Mouse (Mus musculus) effector memory CD4-positive, alpha-beta T cell, adult 7 months (primary cell): ENCODE data around the gene Mmp24. TPM values are rescaled to one million over a fixed set of nuclear protein-coding genes. Genes with fewer than 3 reads are reported as not detected.

Experiments used
- polyA plus RNA-seq: library from polyadenylated mRNA; unstranded; fragments of 100-300 nt; shearing (Covaris generic); gene quantifications from one replicate; pipeline ENCODE4 v1.2.1, GENCODE M21; 2017

Gene Mmp24
- polyA plus RNA-seq: 0.88 TPM

GRCm38 (mm10) chr2:155774927-155775684, at the start of gene Mmp24:
Gene Mmp24 (plus strand): TSS chr2:155775342.

GRCm38 (mm10) chr2:155729158-155729645, 45.9 kb upstream of the Mmp24 start, which contains the start of gene Edem2:
Gene Edem2 (minus strand): TSS chr2:155729475.

GRCm38 (mm10) chr2:155735766-155736165, 39.4 kb upstream of the Mmp24 start, which contains the start of gene Gm17581:
Gene Gm17581 (minus strand): TSS chr2:155735866.

GRCm38 (mm10) chr2:155751014-155751786, 23.9 kb upstream of the Mmp24 start, which contains the start of gene Procr:
Gene Procr (plus strand): TSS chr2:155751117.

GRCm38 (mm10) chr2:155819392-155819448, 44.1 kb downstream of the Mmp24 start, which contains the start of gene BC029722:
Gene BC029722 (minus strand): TSS chr2:155819426.

GRCm38 (mm10) chr2:155826630-155827424, 51.7 kb downstream of the Mmp24 start, which contains the start of gene Eif6:
Gene Eif6 (minus strand): TSS chr2:155826925.

GRCm38 (mm10) chr2:155834732-155835131, 59.6 kb downstream of the Mmp24 start, which contains the start of gene Fam83c:
Gene Fam83c (minus strand): TSS chr2:155834854.

Other genes starting within 250 kb of the Mmp24 start
- 12.7 TPM for gene Gss, start 182.5 kb upstream of the Mmp24 start, polyA plus RNA-seq
- gene Myh7b, start 164.1 kb upstream of the Mmp24 start, polyA plus RNA-seq: not detected
- gene Trpc4ap, start 83.0 kb upstream of the Mmp24 start, polyA plus RNA-seq: 144 TPM
- gene Edem2, start 45.9 kb upstream of the Mmp24 start, polyA plus RNA-seq: 49.7 TPM
- gene Gm17581, start 39.5 kb upstream of the Mmp24 start, polyA plus RNA-seq: not detected
- 0.23 TPM for gene Procr, start 24.2 kb upstream of the Mmp24 start, polyA plus RNA-seq
- gene BC029722, start 44.1 kb downstream of the Mmp24 start, polyA plus RNA-seq: 37.2 TPM
- gene Eif6, start 51.6 kb downstream of the Mmp24 start, polyA plus RNA-seq: 170 TPM
- not detected for gene Fam83c, start 59.5 kb downstream of the Mmp24 start, polyA plus RNA-seq
- gene Uqcc1, start 155.0 kb downstream of the Mmp24 start, polyA plus RNA-seq: 29.7 TPM
- gene Gm15557, start 165.4 kb downstream of the Mmp24 start, polyA plus RNA-seq: 0.28 TPM
- gene Gdf5, start 170.0 kb downstream of the Mmp24 start, polyA plus RNA-seq: not detected
- gene Cep250, start 181.1 kb downstream of the Mmp24 start, polyA plus RNA-seq: 26.3 TPM
- gene 6430550D23Rik, start 232.6 kb downstream of the Mmp24 start, polyA plus RNA-seq: 0.96 TPM
- gene Ergic3, start 232.7 kb downstream of the Mmp24 start, polyA plus RNA-seq: 72.0 TPM